Mouse (Mus musculus): ENCODE results near the gene Rps6ka2. TPM values are rescaled to one million over a fixed set of nuclear protein-coding genes. Genes with fewer than 3 reads are reported as not detected.
"Not testable (repeated sequence)": the region's sequence is repeated elsewhere in the genome, so short reads cannot be mapped to it uniquely, and the experiment has no call there.

Rps6ka2 gene
- polyA plus RNA-seq, 1 experiment from 2014 or later = 30.9 TPM

DNA sequence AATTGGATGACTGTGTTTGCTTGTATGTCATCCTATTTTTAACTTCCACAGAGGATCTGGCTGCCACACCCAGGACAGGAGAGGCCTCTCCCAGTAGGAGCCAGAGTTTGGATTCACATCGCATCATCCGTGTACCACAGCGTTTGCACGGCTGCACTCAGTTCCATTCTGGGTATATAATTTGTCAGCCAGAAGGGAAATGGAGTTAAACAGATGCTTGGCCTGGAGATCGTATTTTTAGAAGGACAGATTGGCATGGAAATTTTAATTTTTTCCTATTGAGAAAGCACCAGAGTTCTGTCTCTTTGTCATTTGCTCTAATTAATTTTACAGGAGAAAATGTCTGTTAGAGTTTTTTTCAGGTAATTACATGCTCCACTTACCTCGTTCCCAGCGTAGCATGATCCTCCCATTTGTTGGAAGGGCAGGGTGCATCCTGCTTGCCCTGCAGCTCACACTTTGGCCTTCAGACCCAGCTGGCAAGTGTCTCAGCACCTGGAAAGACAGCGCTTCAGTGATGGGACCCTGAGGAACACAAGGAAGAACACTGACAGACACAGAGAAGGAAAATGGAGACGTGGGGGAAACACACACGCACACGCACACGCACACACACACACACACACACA is 116.6 kb downstream of the Rps6ka2 start:
- ATAC-seq (ENCODE audit: low FRiP score, low read depth) = no peak
- H3K4me1 ChIP-seq = no peaks in the 10 kb centered on the region
- no peaks in the 10 kb centered on the region for H3K27me3 ChIP-seq
- 88% methylated on average over 12 of the region's 12 CpGs for WGBS
- no peak overlapping the region for H3K4me2 ChIP-seq (replicated peaks)
- no peak overlapping the region for H3K9ac ChIP-seq (replicated peaks)
- no peak overlapping the region for H3K27ac ChIP-seq (replicated peaks)
- H3K9me3 ChIP-seq = no peaks in the 10 kb centered on the region
- no peak overlapping the region for H3K4me3 ChIP-seq
- H3K36me3 ChIP-seq = peaks cover 55% of the 10 kb centered on the region

DNA sequence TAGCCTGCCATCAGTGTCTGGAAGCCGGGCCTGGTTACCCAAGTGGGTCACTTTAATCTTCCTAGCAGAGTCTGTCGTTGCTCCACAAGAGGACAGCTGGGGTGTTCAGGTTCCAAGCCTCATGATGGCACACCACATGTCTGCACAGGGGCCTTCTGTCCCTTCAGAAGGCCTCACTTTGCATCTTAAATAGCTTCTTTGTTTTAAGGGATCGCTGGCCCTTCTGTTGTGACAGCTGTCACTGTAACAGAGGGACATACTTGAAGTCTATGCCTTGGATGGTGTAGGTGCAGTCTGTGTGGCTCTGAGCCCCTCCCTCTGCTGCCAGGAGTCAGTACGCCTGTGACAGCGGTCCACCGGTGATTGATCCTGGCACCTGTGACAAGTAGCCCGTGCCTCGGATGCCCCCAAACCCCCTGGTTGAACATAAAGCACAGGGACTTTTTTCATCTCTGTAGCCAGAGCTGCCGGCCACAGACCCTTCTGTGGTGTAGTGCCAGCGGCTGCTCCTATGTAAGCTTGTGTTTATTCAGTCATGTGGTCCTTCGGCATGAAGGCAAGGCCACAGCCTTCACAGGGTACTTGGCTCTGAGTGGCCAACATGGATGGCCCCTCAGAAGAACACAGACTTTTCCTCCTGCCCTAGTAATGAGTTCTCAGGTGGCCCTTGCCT is 122.2 kb downstream of the Rps6ka2 start:
- peak; percentile 38; the same call in 1 of the 2 replicates for ATAC-seq (ENCODE audit: low FRiP score, low read depth)
- Histone ChIP-seq H3K4me2 (replicated peaks) (no peak overlapping the region), H3K9me3 (no peaks in the 10 kb centered on the region), H3K4me1 (peaks cover 4% of the 10 kb centered on the region), H3K4me3 (no peak overlapping the region), H3K9ac (replicated peaks) (no peak overlapping the region), H3K27me3 (no peaks in the 10 kb centered on the region), H3K36me3 (peaks cover 24% of the 10 kb centered on the region; the same call in 1 of the 2 replicates), H3K27ac (replicated peaks) (peak overlapping the region; percentile 39; the same call in 1 of the 2 replicates)
- 73% methylated on average over 11 of the region's 11 CpGs for WGBS

DNA sequence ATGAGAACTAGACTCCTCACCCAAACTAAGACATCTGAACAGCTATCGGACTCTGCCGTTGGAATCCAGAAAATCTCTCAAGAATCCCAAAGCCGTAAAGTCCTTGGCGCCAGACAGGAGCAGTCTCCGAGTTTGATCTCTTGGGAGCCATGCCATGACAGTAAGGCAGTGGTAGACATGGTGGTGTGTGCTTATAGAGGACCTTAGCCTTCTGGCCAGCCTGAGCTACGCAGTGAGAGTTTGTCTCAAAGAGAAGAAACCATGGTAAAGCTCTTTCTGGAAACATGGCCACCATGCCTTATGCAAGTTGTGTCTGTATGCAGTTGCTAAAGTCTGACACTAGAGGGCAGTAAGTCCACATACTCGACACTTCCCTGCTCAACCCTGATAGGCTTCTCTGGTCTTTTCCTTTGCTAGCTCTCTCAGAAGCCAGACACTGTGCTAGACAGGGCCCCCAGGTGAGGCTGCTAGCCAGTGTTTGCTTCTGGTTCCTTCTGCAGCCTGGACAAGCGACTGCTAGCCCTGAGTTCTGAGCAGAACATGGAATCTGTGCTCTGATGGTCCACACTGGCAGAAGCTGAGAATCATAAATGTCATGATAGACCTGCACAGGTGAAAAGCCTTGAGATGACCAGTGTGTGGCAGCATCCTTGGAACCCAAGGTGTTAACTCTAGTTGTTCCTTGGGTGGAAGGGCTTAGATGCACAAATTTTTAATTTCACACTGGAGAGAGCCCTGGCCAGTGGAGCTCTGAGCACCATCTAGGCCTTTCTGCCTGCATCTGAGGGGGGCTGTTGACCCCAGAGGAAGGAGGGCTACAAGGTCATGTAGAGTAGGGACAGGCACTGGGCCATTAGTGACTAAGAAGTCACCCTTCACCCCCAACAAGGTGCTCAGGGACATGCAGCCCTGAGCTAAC is 136.6 kb downstream of the Rps6ka2 start:
- ATAC-seq (ENCODE audit: low FRiP score, low read depth) = peak; percentile 77
- H3K4me2 ChIP-seq (replicated peaks); H3K27ac ChIP-seq (replicated peaks); H3K4me3 ChIP-seq; H3K4me1 ChIP-seq; H3K27me3 ChIP-seq; H3K9me3 ChIP-seq; H3K36me3 ChIP-seq; H3K9ac ChIP-seq (replicated peaks): not testable (repeated sequence)
- WGBS = 66% methylated on average over 8 of the region's 8 CpGs

DNA sequence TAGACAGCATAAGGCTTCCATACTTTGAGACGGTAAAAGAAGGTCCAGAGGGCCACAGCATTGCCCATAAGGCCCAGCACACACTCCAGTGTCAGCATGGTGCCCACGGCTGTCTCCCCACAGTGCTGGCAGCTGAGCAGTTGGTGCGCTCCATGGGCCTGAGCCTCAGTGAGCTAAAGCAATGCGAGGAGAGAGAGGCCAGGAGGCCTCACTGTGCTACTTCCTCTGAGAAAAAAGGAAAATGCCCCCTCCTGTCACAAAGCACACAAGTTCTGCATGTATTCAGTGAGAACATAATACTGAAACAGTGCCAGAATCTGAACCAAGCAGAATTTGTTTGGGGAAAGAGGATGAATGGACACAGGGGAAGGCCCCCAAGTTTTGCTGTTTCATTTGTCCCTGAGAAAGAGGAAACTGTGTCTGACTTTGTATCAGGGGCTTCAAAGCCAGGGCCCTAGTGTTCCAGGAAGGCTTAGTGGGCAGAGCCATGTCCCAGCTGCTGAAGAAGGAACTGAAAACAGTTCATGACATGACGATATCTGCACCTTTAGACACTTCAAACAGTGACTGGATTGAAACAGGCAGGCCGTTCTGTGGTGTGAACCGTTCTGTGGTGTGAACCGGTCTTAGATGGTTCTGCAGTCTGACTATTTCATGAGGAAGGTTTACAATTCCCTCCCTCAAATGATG is 145.9 kb downstream of the Rps6ka2 start:
- not testable (repeated sequence) for H3K4me2 ChIP-seq (replicated peaks); H3K4me3 ChIP-seq; H3K4me1 ChIP-seq; H3K27ac ChIP-seq (replicated peaks); H3K9me3 ChIP-seq; H3K27me3 ChIP-seq; H3K9ac ChIP-seq (replicated peaks); H3K36me3 ChIP-seq; ATAC-seq (ENCODE audit: low FRiP score, low read depth)
- WGBS = 86% methylated on average over 8 of the region's 8 CpGs

DNA sequence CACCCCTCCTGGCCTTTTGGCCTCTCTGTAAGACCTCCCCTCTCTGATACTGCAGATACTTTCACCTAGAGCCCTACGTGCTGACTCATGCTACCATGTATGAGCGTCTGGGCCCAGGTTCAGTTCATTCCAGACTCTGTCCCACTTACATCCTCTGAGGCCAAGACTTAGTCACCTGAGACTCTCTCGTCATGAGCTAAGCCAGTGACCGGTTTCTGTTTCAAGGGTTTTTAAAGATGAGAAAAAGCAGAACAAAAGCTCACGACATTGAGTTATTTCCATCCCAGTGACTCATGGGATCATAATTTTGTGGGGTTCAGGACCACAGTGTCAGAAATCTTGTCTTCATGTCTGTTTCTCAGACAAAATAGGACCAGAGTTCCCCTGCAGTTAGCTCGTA is 149.9 kb downstream of the Rps6ka2 start:
- not testable (repeated sequence) for H3K36me3 ChIP-seq

DNA sequence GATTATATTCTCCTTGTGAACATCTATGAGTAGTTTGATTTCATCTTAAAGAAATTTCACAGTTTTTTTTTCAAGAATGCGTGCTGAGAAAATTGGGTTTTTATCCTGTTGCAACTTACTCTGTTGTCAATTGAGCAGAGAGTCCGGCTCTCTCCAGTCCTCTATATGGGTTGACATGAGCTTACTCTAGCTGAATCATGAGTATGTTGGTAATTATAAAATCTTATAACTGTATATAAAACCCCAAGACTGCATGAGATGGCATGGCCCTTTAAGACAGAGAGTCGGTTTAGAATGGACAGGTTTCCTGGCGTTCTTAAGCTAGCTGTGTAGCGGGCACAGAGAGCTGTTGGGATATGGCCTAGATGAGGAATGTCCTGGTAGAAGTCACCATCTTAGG is 154.4 kb downstream of the Rps6ka2 start, which contains the start of gene Tcp10a:
Tcp10a (plus strand) TSS at position 301 of the 400 bp plus-strand sequence.
- not testable (repeated sequence) for H3K4me2 ChIP-seq (replicated peaks); H3K4me3 ChIP-seq; ATAC-seq (ENCODE audit: low FRiP score, low read depth); H3K4me1 ChIP-seq; H3K27me3 ChIP-seq; H3K9me3 ChIP-seq; H3K36me3 ChIP-seq; H3K27ac ChIP-seq (replicated peaks); H3K9ac ChIP-seq (replicated peaks)
- 97% methylated on average over 5 of the region's 5 CpGs for WGBS

More for the DNA sequence above, 149.9 kb downstream of the Rps6ka2 start:
- not testable (repeated sequence) for H3K27me3 ChIP-seq; H3K9me3 ChIP-seq; H3K9ac ChIP-seq (replicated peaks); ATAC-seq (ENCODE audit: low FRiP score, low read depth); H3K4me1 ChIP-seq; H3K4me3 ChIP-seq; H3K4me2 ChIP-seq (replicated peaks); H3K27ac ChIP-seq (replicated peaks)
- 90% methylated on average over 6 of the region's 6 CpGs for WGBS

DNA sequence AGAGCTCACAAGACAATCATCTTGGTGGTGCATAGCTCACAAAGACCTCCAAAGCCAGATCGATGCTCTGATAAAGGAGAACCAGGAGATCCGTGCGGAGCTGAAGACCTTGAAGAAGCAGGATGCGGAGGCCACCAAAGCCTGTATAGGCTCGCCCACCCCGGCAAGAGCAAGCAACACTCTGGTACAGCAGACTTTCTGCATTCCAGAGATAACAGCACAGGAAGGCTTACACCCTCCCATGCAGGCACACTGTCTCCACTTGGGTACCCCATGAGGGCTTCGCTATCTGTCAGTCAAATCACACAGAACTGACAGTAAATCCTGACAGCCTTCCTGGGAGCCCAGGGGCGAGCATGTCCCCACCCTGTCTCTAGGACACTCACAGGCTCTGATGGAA is 156.5 kb downstream of the Rps6ka2 start:
- not testable (repeated sequence) for H3K4me2 ChIP-seq (replicated peaks); ATAC-seq (ENCODE audit: low FRiP score, low read depth); H3K36me3 ChIP-seq; H3K4me1 ChIP-seq; H3K27me3 ChIP-seq; H3K9ac ChIP-seq (replicated peaks); H3K4me3 ChIP-seq; H3K9me3 ChIP-seq; H3K27ac ChIP-seq (replicated peaks)
- WGBS = 87% methylated on average over 5 of the region's 8 CpGs

DNA sequence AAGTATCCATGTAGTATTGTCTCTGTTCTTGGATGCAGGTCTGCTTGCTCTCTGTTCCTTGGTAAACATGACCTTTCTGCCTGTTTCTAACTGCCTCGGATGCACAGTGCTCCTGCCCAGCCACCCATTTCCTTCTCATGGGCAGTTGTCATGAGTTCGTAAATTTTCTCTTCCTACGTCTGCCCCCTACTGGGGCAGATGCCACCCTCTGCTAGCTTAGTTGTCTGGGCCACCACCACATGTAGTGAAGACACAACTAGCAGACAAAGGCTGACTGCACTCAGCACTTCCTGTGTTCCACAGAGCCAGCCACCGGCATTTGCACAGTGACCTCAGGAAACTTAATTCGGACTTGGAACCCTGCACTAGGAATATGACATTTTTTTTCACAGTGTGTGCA is 162.8 kb downstream of the Rps6ka2 start:
- H3K4me3 ChIP-seq; H3K9me3 ChIP-seq; H3K27me3 ChIP-seq; H3K27ac ChIP-seq (replicated peaks); H3K36me3 ChIP-seq; ATAC-seq (ENCODE audit: low FRiP score, low read depth); H3K9ac ChIP-seq (replicated peaks); H3K4me2 ChIP-seq (replicated peaks); H3K4me1 ChIP-seq: not testable (repeated sequence)
- 71% methylated on average over 4 of the region's 5 CpGs for WGBS

DNA sequence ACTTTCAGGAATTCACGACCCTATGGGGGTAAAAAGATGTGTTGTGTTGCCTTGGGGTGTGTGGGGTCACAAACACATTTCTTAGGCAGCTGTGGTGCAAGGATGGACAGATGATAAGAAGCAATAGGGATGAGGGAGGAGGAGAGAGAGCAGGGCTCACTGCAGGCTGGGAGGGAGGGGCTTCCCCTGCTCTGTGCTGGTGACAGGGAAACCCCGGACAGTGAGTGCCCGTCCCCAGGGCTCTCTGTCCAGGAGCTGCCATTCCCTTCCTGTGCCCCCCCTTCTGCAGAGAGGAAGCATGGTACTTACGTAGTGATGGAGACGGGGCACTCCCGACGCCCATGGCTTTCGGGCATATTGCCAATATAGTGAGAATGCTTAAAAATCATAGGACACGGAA is 167.5 kb downstream of the Rps6ka2 start:
- WGBS = 92% methylated on average over 7 of the region's 9 CpGs
- not testable (repeated sequence) for H3K9me3 ChIP-seq; ATAC-seq (ENCODE audit: low FRiP score, low read depth); H3K4me1 ChIP-seq; H3K27ac ChIP-seq (replicated peaks); H3K4me2 ChIP-seq (replicated peaks); H3K4me3 ChIP-seq; H3K27me3 ChIP-seq; H3K36me3 ChIP-seq; H3K9ac ChIP-seq (replicated peaks)

DNA sequence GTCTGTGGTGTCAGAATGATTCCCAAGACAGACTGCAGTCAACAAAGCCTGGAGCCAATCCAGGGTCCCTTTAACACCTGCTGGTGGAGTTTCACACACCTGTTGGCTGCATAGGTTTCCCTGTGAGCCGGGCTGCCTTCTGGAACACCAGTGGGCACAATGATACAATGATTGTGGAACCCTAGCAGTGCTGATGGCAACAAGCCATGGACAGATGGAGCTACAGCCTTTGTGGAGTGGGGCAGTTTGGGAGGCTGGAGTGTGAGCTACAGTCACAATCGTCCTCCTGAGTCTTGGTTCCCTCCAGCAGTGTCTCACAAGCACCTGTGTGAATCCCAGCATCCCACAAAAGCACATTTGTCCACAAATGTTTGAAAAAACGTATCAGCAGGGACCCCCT is 178.8 kb downstream of the Rps6ka2 start:
- 90% methylated on average over 2 of the region's 3 CpGs for WGBS
- not testable (repeated sequence) for H3K4me3 ChIP-seq

DNA sequence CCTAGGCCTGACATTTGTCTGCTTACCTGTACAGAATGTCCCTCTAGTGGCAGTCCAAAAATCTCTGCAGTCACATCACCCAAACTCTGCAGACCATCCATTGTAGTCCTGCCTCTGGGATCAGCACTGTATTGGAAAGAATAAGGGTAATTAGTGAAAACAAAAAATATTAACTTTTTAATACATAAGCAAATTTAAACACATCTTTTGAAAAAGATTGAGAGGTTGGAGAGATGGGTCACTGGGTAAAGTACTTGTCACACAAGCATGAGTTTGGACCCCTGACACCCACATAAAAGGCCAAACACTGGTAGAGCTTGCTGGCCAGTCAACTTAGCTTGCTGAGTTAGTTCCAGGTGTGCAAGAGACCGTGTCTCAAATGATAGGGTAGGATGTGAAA is 182.7 kb downstream of the Rps6ka2 start, which contains the start of gene Ttll2:
Ttll2 (minus strand) TSS at position 101 of the 400 bp plus-strand sequence.
- not testable (repeated sequence) for ATAC-seq (ENCODE audit: low FRiP score, low read depth); H3K9ac ChIP-seq (replicated peaks); H3K27me3 ChIP-seq; H3K4me1 ChIP-seq; H3K4me2 ChIP-seq (replicated peaks); H3K36me3 ChIP-seq; H3K9me3 ChIP-seq; H3K27ac ChIP-seq (replicated peaks); H3K4me3 ChIP-seq
- WGBS = 100% methylated on average over 1 of the region's 1 CpGs

More for the DNA sequence above, 178.8 kb downstream of the Rps6ka2 start:
- not testable (repeated sequence) for H3K27me3 ChIP-seq; H3K27ac ChIP-seq (replicated peaks); H3K4me2 ChIP-seq (replicated peaks); H3K9ac ChIP-seq (replicated peaks); H3K4me1 ChIP-seq; H3K9me3 ChIP-seq; ATAC-seq (ENCODE audit: low FRiP score, low read depth); H3K36me3 ChIP-seq
